Mouse (Mus musculus) small intestine, adult 2 months (tissue): ENCODE measurements around the gene Cers5.

Source experiments
- CTCF ChIP-seq: fragments of 200-500 bp; IDR thresholded peaks from 2 replicates; pipeline ENCODE4 v1.5.1; 2012; ENCODE audit warnings: low read depth, mild to moderate bottlenecking, control low read depth, inconsistent platforms, low read length, moderate library complexity, mixed read lengths; ENCODE audit not compliant: insufficient replicate concordance, insufficient read length; ENCODE audit errors: extremely low read depth
- POLR2A ChIP-seq: fragments of 200-500 bp; IDR thresholded peaks from 2 replicates; pipeline ENCODE4 v1.6.1; 2012; ENCODE audit warnings: low read depth, mild to moderate bottlenecking, control low read depth, inconsistent platforms, low read length, moderate library complexity

DNA sequence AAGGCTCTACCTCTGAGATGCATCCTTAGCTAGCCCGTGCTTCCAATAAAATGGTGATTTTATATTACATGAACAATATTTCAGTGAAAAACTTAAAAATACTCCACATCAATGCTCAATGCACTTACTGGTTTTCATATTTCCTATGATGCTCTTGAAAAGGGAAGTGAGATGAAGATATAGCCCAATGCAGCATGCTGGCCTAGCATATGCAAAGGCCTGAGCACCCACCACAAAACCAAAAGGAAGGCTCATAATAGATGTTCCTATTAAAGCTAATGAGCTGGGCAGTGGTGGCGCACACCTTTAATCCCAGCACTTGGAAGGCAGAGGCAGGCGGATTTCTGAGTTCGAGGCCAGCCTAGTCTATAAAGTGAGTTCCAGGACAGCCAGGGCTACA lies 33.0 kb upstream of the Cers5 start:
- TF ChIP-seq POLR2A (no peak), CTCF (no peak)
